Mouse (Mus musculus) heart, postnatal 0 days (tissue): ENCODE results near the gene Ang2. TPM values are rescaled to one million over a fixed set of nuclear protein-coding genes. Genes with fewer than 3 reads are reported as not detected.

Experiments used
- ATAC-seq: fragments of 200-750 bp; cut with Nextera tagmentation; 2 replicates; pipeline ENCODE4 v1.8.0; 2017; ENCODE audit warnings: low read depth, moderate number of reproducible peaks, moderate library complexity; ENCODE audit not compliant: insufficient read depth
- DNase-seq: peaks from one replicate; pipeline ENCODE4 v3.0.0-alpha.2; 2016; ENCODE audit warnings: low spot score
- H3K27ac ChIP-seq: fragments of 300-500 bp; sonication (generic); 2 replicates; pipeline ENCODE4 v1.5.1; 2014; ENCODE audit warnings: low read depth, mild to moderate bottlenecking
- H3K27me3 ChIP-seq: fragments of 300-500 bp; sonication (generic); 2 replicates; pipeline ENCODE4 v1.6.1; 2014; ENCODE audit warnings: low read length, mixed read lengths; ENCODE audit not compliant: control insufficient read depth, insufficient read depth
- H3K36me3 ChIP-seq: fragments of 300-500 bp; sonication (generic); replicated peaks from 2 replicates; pipeline ENCODE4 v1.6.1; 2014; ENCODE audit warnings: low read length, mixed read lengths; ENCODE audit not compliant: control insufficient read depth, insufficient read depth
- H3K4me1 ChIP-seq: fragments of 300-500 bp; sonication (generic); 2 replicates; pipeline ENCODE4 v1.6.1; 2014; ENCODE audit warnings: antibody characterized with exemption; ENCODE audit not compliant: control insufficient read depth, insufficient read depth
- H3K4me2 ChIP-seq: fragments of 300-500 bp; sonication (generic); 2 replicates; pipeline ENCODE4 v1.6.1; 2014; ENCODE audit warnings: low read depth, mild to moderate bottlenecking, low read length, moderate library complexity
- H3K4me3 ChIP-seq: fragments of 300-500 bp; sonication (generic); 2 replicates; pipeline ENCODE4 v1.5.1; 2014; ENCODE audit warnings: low read depth, low read length
- H3K9ac ChIP-seq: fragments of 300-500 bp; sonication (generic); replicated peaks from 2 replicates; pipeline ENCODE4 v1.6.1; 2014; ENCODE audit warnings: low read depth, low read length, mixed read lengths
- H3K9me3 ChIP-seq: fragments of 300-500 bp; sonication (generic); replicated peaks from 2 replicates; pipeline ENCODE4 v1.6.1; 2016; ENCODE audit warnings: low read length; ENCODE audit not compliant: control insufficient read depth
- CTCF ChIP-seq: IDR thresholded peaks from 2 replicates; pipeline ENCODE4 v1.5.1; 2016; ENCODE audit warnings: antibody characterized with exemption, control low read depth, low read depth
- EP300 ChIP-seq: IDR thresholded peaks from 2 replicates; pipeline ENCODE4 v1.6.1; 2016; ENCODE audit warnings: antibody characterized with exemption, low read depth
- WGBS: fragments of 180-500 bp; shearing (Covaris S2); extraction: QIAGEN DNeasy Blood & Tissue Kit; methylation state at CpG from one replicate; pipeline ENCODE4 v1.1.7; 2014; 5-methylcytosine and 5-hydroxymethylcytosine counted together
- polyA plus RNA-seq: library from polyadenylated mRNA; unstranded; fragments of >200 nt; fragmentation: Nextera tagmentation; extraction: Ambion mirVana; gene quantifications from 2 replicates; pipeline ENCODE4 v1.2.1, GENCODE M21; 2015
- total RNA-seq: library from RNA; depleted of rRNA; stranded (reverse); fragments of >200 nt; gene quantifications from 2 replicates; pipeline ENCODE4 v1.2.3, GENCODE M21; 2014; ENCODE audit warnings: low replicate concordance

Ang2 gene
- total and polyA plus RNA-seq, 2 experiments from 2014 or later, result not detected

DNA sequence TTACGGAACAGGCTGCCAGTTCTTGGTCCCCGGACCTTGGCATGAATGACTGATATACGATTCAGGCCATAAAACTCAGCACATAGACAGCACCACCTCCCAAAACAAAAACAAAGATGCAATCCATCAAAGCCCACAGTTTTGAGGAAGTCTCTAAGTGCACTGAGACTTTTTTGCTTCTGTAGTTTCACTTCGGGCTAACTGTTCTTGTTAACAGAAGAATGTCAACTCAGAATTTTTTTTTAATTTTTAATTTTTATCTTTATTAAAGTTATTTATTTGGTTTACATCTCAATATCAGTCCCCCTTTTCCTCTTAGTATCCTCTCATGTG is 42.2 kb downstream of the Ang2 start:
- no peaks in the 10 kb centered on the region for H3K4me1 ChIP-seq
- TF ChIP-seq CTCF (no peak), EP300 (no peak)
- no peaks in the 10 kb centered on the region for H3K27me3 ChIP-seq
- H3K4me2 ChIP-seq, result no peak overlapping the region
- WGBS, result 75% methylated on average over 4 of the region's 4 CpGs
- H3K27ac ChIP-seq, result no peak overlapping the region
- no peak overlapping the region for H3K9ac ChIP-seq
- no peak for ATAC-seq
- no peak overlapping the region for H3K4me3 ChIP-seq
- H3K9me3 ChIP-seq, result no peaks in the 10 kb centered on the region
- no peak for DNase-seq
- no peaks in the 10 kb centered on the region for H3K36me3 ChIP-seq

DNA sequence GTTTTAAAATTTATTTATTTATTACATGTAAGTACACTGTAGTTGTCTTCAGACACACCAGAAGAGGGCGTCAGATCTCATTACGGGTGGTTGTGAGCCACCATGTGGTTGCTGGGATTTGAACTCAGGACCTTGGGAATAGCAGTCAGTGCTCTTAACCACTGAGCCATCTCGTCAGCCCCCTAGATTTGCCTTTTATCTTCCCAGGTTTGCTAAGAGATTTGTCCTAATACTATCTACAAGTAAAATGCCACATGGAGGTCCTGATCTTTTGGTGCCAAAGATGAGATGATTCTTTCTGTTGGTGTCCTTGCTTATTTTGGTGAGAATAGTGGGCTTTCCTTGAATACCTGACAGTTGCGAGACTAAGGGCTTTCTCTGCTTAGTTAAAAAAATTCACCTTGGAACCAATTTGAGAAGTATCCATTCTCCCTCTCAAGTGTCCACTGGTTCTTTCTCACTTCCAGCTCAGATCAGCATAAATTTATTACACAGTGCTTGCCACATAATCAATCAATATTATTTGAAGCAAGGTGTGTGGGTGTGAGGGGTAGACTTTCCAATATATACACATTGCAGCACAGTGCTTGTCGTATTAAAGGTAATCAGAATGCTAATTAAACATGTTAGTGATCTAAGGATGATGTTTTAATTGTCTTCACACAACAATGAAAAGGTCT is 42.8 kb downstream of the Ang2 start:
- H3K4me3 ChIP-seq, result no peak overlapping the region
- WGBS, result 85% methylated on average over 5 of the region's 5 CpGs
- no peak overlapping the region for H3K27ac ChIP-seq
- DNase-seq, result no peak
- H3K9me3 ChIP-seq, result no peaks in the 10 kb centered on the region
- no peaks in the 10 kb centered on the region for H3K4me1 ChIP-seq
- TF ChIP-seq EP300, result no peak
- TF ChIP-seq CTCF, result no peak
- ATAC-seq, result no peak
- no peak overlapping the region for H3K9ac ChIP-seq
- no peaks in the 10 kb centered on the region for H3K36me3 ChIP-seq
- H3K4me2 ChIP-seq, result no peak overlapping the region
- no peaks in the 10 kb centered on the region for H3K27me3 ChIP-seq

GRCm38 (mm10) chr14:51152249-51152870 is 46.6 kb downstream of the Ang2 start:
- Histone ChIP-seq H3K36me3 (no peaks in the 10 kb centered on the region), H3K27me3 (no peaks in the 10 kb centered on the region), H3K27ac (no peak overlapping the region), H3K9me3 (no peaks in the 10 kb centered on the region), H3K4me1 (no peaks in the 10 kb centered on the region), H3K4me2 (no peak overlapping the region), H3K4me3 (no peak overlapping the region), H3K9ac (no peak overlapping the region)
- WGBS, result 37% methylated on average over 5 of the region's 5 CpGs
- DNase-seq (no peak), ATAC-seq (no peak)
- TF ChIP-seq EP300, result no peak
- no peak for TF ChIP-seq CTCF

- Histone ChIP-seq H3K4me3 (no peak overlapping the region), H3K4me1 (peaks cover 7% of the 10 kb centered on the region; the same call in 1 of the 2 replicates), H3K36me3 (no peaks in the 10 kb centered on the region), H3K9me3 (no peaks in the 10 kb centered on the region), H3K27me3 (no peaks in the 10 kb centered on the region), H3K9ac (no peak overlapping the region), H3K4me2 (no peak overlapping the region), H3K27ac (no peak overlapping the region)
- no peak for TF ChIP-seq EP300
- TF ChIP-seq CTCF, result no peak
- no peak for DNase-seq
- ATAC-seq, result no peak
- WGBS, result 72% methylated on average over 3 of the region's 3 CpGs
Observed at GRCm38 (mm10) chr14:51150206-51150831, 48.6 kb downstream of the Ang2 start.

DNA sequence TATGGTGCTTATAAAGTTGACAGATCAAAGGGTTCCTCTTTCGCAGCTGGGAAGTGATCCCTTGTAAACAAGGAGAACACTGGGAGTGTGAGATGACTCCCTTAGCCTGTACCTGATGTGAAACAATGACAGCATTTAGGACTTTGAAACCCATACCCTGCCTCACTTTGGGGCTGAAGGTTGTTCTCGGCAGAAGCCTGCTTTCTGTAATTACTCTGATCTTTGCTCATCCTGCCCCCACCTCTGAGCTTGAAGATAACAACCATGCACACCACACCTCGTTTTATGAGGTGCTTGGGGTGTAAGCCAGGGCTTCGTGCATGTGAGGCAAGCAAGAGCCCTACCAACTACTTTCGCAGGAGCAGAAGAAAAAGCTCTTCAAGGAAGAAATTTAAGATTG is 49.8 kb downstream of the Ang2 start:
- TF ChIP-seq EP300, result no peak
- TF ChIP-seq CTCF, result no peak
- H3K27me3 ChIP-seq, result no peaks in the 10 kb centered on the region
- no peak overlapping the region for H3K9ac ChIP-seq
- H3K4me3 ChIP-seq, result no peak overlapping the region
- H3K27ac ChIP-seq, result no peak overlapping the region
- WGBS, result 74% methylated on average over 5 of the region's 5 CpGs
- no peaks in the 10 kb centered on the region for H3K9me3 ChIP-seq
- peaks cover 7% of the 10 kb centered on the region; the same call in 1 of the 2 replicates for H3K4me1 ChIP-seq
- no peak overlapping the region for H3K4me2 ChIP-seq
- H3K36me3 ChIP-seq, result no peaks in the 10 kb centered on the region
- DNase-seq, result no peak
- ATAC-seq, result no peak
